Mouse (Mus musculus): ENCODE measurements at regions not wholly inside any gene's neighbourhood (a gene's known extent, or its start where the extent isn't known, plus 50 kb on each side); places are given as distances from the start of the nearest gene placed in this dataset.

DNA sequence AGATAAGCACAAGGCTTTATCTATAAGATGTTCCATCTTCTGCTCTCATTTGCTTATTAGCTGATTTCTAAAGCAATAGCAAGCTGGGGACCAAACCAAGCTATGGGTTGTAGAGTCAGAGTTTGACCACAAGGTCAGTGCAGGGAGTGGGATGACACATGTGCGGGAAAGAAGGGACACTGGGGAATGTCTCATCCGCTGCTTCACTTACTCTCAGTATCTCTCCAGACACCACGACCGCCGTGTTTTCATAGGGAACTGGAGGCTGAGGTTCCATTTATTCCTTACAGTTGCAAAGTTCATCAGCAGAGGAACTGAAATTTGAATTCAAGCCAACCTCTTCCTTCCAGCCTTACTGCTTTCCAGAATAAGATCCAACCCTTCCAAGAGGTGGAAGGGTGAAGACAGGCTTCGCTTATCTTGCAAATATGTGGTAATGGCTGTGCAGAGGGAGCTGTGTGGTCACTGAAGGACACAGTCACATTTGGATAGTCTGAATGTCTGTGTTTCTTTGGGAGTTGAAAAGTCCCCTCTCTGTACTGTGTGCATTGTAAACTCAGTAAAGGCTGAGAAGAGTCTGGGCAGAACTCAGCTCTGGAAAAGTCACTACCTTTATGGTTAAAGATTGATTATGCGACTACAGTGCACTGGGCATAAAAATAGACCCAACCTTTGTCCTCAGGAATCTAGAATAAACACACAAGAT is 118.1 kb upstream of the C1qtnf3 start:
- no peak for DNase-seq (ENCODE audit: extremely low read depth, insufficient read length, low spot score)

DNA sequence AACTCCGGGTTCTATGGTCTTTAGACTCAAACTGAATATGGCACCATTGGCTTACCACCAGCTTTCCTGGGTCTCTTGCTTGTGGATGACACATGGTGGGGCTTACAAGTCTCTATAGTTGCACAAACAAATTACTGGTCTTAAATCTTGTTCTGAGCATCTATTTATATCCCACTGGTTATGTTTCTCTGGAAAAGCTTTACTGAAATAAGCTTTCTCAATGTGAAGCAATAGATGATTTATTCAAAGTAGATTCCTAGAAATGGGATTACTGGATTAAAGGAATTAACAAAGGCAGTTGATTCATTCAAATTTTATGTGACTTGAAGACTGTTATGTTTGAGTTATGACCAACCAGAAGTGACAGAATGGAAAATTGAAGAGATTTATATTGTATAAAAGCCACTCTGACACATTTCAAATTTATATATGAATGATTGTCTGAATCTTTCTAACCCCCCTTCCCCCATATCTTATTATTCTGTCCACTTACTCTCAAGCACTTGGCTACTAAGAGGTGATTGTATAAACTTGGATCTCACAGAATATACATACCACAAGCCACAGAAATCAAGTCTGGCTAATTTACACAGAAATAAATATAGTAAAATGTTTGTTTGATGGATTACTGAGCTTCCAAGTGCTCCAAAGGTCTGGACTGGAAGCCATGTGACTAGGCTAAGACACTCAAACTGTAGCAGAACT is 113.4 kb upstream of the C1qtnf3 start:
- no peak for DNase-seq (ENCODE audit: extremely low read depth, insufficient read length, low spot score)

DNA sequence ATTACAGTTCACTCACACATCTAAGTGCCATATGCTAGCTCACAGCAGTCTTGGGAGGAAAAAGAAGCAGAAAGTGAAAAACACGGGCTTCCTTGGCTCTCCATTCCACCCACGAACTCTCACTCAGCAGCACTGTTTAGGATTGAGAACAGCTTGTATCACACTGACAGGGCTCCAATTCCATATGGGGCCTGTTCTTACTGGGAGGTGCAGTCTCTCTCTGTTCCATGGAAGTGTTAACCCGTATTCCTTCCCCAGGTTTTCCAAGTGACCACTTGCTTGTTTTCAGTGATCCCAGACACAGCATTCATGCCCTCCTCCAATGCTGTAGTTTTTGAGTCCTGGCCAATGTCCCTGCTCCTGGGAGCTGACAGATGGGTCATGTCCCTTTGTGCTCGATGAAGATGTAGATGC is 111.5 kb upstream of the C1qtnf3 start:
- DNase-seq (ENCODE audit: extremely low read depth, insufficient read length, low spot score), result no peak

DNA sequence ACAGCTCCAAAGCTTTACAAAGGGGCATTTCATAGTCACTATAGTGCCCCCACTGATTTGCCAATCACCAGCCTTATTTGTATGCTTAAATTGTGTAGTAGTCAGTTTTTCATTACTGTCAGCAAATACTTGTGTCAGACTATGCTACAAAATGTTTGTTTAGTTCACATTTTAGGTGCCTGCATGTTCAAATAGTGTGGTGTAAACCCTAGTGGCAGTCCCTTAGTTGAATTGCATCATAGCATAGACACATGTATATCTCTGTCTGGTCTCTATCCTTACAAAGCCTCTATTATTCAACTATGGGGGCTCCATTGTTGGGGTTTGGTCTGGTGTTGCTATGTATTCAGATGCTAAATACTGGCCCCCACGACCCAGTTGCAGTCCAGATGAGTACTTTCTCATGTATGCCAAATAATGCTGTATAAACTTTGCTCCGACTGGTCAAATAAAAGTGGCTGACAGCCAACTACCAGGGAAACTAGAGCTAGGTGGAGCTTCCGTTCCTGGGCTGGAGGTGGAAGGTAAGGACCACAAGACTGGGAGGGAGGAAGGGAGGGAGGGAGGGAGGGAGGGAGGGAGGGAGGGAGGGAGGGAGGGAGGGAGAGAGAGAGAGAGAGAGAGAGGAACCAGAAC is 109.0 kb upstream of the C1qtnf3 start:
- no peak for DNase-seq (ENCODE audit: extremely low read depth, insufficient read length, low spot score)

DNA sequence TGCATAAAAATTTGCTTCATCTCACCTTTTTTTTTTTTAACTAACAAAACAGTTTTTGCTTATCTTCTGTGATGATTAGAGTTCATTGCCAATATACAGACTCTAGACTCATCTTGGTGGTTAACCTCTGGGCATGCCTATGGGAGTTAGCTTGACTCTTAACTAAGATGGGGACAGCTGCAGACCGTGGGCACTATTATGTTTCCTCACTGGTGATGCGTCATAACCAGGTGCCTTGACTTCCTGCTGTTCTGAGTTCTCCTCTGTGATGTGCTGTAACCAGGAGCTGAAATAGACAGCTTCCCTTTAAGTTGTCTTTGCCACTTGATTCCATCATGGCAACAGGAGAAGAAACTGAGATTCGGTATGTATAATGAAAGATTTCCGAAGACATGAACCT is 105.4 kb upstream of the C1qtnf3 start:
- DNase-seq (ENCODE audit: extremely low read depth, insufficient read length, low spot score), result no peak

DNA sequence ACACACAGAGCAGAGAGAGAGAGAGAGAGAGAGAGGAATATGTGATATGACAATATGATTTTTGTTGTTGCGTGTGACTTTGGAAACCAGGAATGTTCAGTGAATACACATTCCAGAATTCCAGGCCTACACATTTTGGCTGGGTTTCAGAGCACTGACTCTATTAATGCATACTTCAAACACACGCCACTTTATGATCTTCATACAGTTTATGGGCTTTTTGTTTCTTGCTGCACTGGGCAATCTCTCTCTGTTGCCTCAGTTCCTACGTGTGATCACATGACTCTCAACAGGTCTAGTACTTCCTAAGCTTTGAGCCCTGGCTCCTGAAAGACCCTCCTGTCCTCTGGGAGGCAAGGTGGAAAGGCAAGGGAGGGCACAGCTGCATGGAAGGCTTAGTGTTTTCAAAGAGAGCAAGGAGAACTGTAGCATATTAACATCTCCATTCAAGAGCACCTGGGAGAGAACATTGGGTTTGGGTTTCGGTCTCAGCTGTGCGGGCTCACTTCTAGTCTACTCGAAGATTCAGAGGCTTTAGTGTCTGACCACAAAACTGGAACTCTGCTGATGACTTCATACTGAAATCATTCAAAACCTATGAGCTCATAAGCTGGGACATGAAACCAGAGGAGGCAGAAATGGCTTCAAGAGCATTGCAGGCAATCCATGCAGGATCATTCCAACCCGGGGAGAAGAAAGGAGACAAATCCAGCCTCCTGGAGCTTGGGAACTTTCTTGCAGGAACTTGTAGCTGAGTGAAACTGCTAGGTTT is 87.9 kb upstream of the C1qtnf3 start:
- peak; percentile 14 for DNase-seq (ENCODE audit: extremely low read depth, insufficient read length, low spot score)

DNA sequence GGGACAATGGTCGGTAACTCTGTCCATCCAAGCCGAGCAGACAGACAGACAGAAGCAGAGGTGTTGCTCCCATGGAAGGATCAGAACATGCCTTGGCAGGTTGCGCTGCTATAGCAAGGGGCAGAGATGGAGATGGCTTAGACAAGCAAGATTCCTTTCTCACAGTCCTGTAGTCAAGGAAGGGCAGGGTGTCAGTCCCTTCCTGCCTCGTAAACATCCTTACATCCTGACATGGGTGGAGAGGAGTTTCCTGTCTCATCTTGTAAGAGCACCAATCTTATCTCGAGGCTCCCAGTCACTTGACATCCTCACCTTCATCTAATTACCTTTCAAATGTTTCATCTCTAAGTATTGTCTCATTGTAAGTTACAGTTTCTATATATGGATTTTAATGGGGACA is 87.0 kb upstream of the C1qtnf3 start:
- DNase-seq (ENCODE audit: extremely low read depth, insufficient read length, low spot score), result no peak

DNA sequence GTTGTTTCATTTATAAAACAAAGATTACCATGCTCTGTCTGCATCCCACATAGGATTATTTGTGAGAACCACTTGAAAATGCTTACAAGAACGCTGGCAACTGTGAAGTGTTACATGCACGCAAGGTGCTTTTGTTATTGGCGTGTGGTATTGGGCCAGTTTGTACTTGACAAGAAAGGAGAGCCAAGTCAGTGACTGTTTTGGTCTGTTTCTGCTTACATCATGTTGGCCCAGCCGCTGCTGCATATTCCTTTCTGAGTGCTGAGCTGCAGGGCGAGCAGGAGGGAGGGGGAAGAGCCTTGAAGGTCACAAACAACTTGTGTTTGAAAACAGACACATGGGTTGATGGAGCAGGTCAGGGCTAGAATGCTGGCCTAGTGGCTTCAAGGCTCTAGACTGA is 85.3 kb upstream of the C1qtnf3 start:
- DNase-seq (ENCODE audit: extremely low read depth, insufficient read length, low spot score), result no peak

DNA sequence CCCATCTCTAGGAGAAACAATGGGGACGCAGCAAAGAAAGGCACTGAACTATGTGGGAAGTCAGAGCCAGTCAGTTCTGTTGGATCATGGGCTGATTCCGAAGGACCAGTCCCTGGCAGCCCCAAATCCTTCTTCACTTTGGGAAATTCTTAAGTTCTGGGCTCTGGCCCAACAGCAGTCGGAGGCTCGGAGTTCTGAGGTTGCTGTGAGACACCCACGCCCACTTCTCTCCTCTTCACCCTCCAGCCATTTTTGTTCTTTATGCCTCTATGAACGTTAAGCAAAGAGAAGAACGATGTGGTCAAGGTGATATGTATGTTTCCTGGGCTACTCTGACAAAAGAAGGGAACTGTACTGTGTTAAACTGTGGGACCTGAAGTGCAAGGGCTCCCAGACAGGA is 84.0 kb upstream of the C1qtnf3 start:
- DNase-seq (ENCODE audit: extremely low read depth, insufficient read length, low spot score), result no peak

DNA sequence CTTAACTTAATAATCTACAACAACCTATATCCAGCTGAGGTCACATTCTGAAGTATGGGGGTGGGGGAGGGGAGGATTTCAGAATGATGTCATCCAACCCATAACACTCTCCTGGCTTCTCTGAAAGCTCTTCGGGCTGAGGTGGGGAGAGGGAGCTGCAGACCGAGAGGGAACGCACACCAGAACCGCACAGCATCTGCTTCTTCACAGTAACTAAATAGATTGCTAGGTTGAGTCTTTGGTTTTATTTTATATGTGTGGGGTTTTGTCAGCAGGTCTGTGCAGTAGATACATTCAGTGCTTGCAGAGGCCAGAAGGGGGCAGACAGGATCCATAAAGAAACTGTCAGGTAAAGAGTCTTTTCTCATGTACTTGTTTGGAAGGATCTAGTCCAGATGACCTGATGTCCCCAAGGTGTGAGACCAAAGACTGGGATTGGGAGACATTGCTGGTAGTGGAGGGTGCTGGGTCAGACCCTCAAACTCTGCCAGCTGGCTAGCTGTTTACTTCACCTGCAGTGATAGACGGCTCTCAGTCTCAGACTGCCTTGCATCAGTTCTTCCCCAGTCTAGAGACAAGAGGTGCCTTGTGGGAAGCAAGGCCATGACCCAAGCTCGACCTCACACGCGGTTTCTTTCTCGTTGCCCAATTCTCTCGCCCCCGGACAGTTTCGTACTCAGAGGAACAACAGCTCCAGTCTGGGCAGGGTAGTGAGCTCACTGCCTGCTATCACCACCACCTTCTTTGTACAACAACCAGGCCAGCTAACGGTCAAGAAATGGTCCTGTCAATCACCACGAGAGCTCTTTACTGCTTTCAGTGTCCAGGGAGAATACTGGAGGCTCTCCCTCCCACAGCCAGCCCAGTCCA is 83.2 kb upstream of the C1qtnf3 start:
- peak; percentile 40 for DNase-seq (ENCODE audit: extremely low read depth, insufficient read length, low spot score)

DNA sequence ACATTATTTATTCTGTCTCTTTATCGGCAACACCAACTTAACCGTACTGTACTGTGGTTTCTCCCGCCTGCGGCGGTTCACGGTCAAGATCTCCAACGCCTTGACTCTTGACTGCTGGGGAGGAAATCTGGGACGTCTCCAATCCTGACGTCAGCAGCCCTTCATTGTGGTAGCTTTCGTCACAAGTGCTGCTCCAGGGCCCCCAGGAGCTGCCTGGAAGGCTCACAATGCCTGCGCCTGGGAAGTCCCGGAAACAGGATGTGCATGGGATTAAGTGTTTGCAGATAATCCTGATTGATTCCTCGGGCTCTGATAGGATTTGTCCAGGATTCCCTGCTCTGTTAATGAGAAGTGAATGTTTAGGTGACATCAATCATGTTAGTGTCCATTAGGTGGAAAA is 82.3 kb upstream of the C1qtnf3 start:
- no peak for DNase-seq (ENCODE audit: extremely low read depth, insufficient read length, low spot score)

DNA sequence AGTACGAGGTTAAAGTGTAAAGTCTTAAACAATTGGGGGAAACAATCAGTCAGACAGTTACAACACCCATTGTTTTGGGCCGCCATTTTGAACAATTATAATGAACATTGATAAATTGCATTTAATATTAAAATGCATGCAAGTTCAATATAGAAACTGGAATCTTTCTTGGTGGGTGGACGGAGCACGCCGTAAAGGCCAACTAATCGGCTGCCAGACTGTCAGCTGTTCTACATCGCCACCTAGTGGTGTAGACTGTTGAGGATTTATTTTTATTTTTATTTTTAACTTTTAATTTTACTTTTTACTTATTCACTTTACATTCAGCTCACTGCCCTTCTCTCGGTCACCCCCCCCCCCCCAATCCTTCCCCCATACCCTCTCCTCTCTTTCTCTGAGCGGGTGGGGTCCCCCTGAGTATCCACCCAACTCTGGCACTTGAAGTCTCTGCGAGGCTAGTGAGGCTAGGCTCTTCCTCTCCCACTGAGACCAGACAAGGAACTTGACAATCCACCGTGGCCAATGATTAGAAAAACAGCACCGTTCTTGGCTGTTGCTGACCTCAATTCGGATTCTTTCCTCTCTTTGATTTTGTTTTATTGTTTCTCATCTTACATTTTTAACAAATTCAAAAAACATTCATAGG is 79.7 kb upstream of the C1qtnf3 start:
- DNase-seq (ENCODE audit: extremely low read depth, insufficient read length, low spot score), result peak; percentile 19

DNA sequence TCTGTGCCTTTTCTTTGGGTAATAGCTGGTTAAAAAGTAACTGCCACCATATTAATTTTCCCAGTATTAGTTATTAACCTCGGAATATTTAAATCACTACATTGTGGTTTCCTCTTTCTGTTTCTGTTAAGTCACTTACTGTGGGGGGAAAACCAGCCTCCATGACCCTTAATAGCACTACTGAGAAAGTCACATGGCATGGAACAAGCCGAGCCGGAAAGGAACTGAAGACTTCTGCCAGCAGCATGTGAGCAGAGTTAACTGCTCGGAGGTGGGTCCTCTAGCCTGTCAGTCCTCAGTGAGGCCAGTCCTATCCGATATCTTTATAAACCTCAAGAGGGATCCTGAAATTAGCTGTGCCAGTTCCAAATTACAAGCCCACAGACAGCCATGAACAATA is 75.8 kb upstream of the C1qtnf3 start:
- DNase-seq (ENCODE audit: extremely low read depth, insufficient read length, low spot score), result no peak

DNA sequence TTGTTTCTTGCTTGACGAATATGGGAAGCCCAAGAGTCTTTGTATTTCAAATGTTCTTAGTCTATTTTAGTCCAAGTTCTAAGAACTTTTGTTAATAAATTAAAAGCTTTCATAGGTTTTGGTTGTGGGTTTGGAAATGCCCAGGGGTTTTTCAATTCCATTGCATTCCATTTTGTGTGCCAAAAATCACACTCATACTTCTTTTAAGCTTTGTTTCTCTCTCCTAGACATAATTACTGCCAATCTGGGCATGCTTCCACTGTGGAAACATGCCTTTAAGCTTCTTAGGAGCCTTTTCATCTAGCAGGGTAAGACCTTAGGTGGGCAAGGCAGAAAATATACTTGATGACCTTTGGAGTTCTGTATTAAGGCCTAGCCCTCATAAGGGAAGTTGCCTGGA is 70.4 kb upstream of the C1qtnf3 start:
- DNase-seq (ENCODE audit: extremely low read depth, insufficient read length, low spot score), result peak; percentile 22

DNA sequence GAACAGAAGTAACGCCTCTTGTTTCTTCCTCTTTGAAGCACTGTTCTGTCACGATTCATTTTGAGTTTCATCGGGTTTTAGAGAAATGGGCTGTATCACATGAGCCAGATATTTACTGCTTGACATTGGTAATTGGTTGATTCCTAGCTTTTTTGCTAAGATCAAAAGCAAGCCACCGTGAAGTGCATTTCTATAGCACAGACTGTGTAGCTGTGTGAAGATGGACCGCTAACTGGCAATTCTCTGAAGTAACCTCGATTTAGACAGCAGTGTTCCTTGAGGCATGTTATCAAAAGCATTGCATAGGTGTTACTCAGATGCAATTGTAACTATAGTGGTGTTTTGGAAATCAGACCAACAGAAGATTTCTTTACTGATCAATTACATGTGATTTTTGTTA is 64.1 kb upstream of the C1qtnf3 start:
- DNase-seq (ENCODE audit: extremely low read depth, insufficient read length, low spot score), result no peak

DNA sequence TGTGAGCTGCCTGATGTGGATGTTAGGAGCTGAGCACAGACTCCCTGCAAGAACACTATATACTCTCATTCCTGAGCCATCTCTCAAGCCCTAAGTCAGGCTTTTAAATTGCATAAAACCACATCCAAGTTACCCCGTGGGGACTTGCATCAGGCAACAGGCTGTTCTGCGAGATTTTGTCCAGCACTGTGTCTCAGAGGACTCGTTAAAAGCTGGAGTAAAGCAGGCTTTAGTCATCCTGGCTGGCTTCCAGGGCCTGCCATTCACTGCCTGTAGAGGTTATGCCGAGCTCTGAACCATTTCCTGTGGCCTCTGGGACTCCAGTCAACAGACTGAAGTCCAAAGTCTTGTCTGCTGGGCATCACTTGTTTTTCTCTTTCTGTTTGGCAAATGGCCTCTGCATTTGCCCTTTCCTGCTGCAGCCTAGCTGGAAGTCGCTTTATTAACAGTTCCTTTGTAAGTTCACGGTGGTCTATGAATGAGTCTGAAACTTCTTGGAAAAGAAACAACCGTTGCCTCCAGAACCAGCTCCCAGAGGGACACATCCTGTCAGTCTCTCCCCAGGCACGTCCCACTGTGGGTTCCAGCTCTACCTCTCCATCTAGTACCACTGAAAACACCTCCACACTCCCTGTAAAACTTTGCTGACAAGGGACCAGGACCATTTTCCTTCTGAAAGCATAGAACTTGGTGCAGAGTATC is 61.8 kb upstream of the C1qtnf3 start:
- DNase-seq (ENCODE audit: extremely low read depth, insufficient read length, low spot score), result peak; percentile 82

DNA sequence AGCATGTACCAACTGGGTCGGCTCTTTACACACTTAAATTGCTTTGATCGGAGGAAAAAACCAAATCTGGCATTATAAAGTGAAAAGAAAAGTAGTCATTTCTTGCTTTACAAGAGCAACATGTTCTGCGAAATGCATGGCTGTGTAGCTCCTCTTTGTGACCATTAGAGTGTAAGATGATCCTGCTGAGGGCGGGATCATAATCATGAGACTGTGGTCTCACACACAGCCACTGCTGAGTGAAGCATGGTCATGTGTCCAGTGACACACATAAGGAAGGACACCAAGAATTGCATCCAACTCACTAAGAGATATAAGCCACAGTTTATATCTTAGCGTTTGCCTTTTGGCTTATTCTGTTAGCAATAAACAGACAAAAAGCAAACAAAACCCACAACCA is 53.8 kb upstream of the C1qtnf3 start:
- peak; percentile 19 for DNase-seq (ENCODE audit: extremely low read depth, insufficient read length, low spot score)

DNA sequence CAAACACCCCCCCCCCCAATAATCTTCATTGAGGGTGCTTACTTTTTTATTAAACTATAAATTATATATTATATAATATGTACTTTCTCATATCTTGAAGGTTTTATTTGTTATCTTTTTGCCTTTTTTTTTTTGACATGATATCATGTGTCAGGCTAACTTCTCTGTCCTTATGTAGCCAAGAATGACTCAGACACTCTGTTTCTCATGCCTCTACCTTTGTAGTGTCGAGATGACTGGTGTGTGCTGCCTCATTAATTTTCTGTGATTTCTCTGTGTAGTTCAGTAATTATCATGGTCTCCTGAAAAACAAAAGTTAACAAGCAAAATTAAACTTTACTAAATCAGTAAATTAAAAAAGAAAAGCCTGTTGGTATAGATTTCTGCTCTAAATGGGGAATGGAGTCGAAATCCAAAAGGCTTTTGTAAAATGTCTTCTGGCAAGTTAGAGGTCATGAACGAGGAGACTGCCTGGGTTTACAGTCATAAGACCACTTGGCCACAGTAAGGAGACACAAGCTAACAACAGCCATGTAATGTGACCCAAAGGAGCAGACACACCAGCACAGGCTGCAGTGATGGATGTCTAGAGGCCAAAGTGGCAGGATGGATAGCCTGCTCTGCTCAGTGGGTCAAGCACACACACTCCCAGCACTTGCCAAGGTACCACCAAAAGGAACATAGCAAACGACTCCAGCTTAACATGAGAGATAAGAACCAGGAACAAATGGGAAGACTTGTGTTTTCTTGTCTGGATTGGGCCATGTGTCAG is 53.2 kb upstream of the C1qtnf3 start:
- DNase-seq (ENCODE audit: extremely low read depth, insufficient read length, low spot score), result no peak

DNA sequence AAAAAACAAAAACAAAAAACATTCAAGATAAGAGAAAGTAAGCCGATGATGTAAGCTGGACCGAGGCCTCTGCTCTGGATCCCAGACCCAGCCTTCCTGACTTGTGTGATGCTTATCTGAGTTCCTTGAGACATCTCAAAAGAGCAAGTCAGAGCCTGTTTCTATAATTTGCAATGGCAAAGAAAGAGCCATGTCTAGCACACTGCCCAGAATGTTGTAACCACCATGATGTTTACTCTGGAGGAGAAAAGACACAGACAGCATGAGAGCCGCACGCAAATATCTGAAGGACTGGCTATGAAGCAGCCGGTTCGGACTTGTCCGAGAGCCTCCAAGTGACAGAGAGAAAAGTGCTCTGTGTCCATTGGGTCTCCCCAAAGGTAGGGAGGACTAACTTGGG is 52.2 kb upstream of the C1qtnf3 start:
- DNase-seq (ENCODE audit: extremely low read depth, insufficient read length, low spot score), result no peak
